Mouse (Mus musculus) Patski (cell line): ENCODE measurements at regions not wholly inside any gene's neighbourhood (a gene's known extent, or its start where the extent isn't known, plus 50 kb on each side); places are given as distances from the start of the nearest gene placed in this dataset.
A peak's percentile ranks its signal among the peaks of the same experiment; 100 is the strongest.

Experiments used
- ATAC-seq: fragments of 100-300 bp; one replicate; pipeline ENCODE4 v1.8.0; 2021
- CTCF ChIA-PET: fragments of 350-600 bp; sonication (Branson Sonifier 250); formaldehyde crosslinking; loops from one replicate; lab custom pipeline; 2022; ENCODE audit warnings: inconsistent platforms; lab: Charles Lee
- POLR2A ChIA-PET: fragments of 350-600 bp; sonication (Branson Sonifier 250); formaldehyde crosslinking; loops from one replicate; lab custom pipeline; 2022; ENCODE audit warnings: antibody characterized with exemption, inconsistent platforms; lab: Charles Lee
- DNase-seq: peaks from one replicate; pipeline ENCODE4 v3.0.0-alpha.2; 2011; ENCODE audit warnings: low read depth, low spot score
- H3K27me3 ChIP-seq: fragments of 371-371 bp; one replicate; pipeline ENCODE4 v1.5.1; 2021
- CTCF ChIP-seq: fragments of 100-300 bp; IDR thresholded peaks from one replicate; pipeline ENCODE4 v1.5.1; 2021
- in situ Hi-C: fragments of 300-500 bp; cut with MboI; formaldehyde crosslinking; loops from 3 replicates; pipeline ENCODE4 v1.11.1; 2018; ENCODE audit warnings: low pct_unique_long_range_greater_than_20kb, mixed read lengths

- CTCF ChIA-PET: no interaction called here
- in situ Hi-C loops: no loop called here
- TF ChIP-seq CTCF: no peak
- no peak for DNase-seq
- POLR2A ChIA-PET: no interaction called here
- H3K27me3 ChIP-seq: no peaks in the 10 kb centered on the region
- ATAC-seq: no peak
Measured at GRCm38 (mm10) chr17:58643793-58644192, 347.4 kb downstream of the Pdzph1 start.

- DNase-seq (no peak), ATAC-seq (peak; percentile 26)
- CTCF ChIA-PET: no interaction called here
- TF ChIP-seq CTCF: no peak
- H3K27me3 ChIP-seq: no peaks in the 10 kb centered on the region
- POLR2A ChIA-PET: no interaction called here
- in situ Hi-C loops: no loop called here
Measured at GRCm38 (mm10) chr17:58642273-58642672, 348.9 kb downstream of the Pdzph1 start.

GRCm38 (mm10) chr17:58598911-58599310, 392.3 kb downstream of the Pdzph1 start:
- POLR2A ChIA-PET: no interaction called here
- in situ Hi-C loops: no loop called here

GRCm38 (mm10) chr17:58596661-58597060, 394.5 kb downstream of the Pdzph1 start:
- in situ Hi-C loops: no loop called here
- ChIA-PET CTCF (no interaction called here), POLR2A (no interaction called here)
- ATAC-seq (no peak), DNase-seq (no peak)
- no peak for TF ChIP-seq CTCF
- no peaks in the 10 kb centered on the region for H3K27me3 ChIP-seq

More at GRCm38 (mm10) chr17:58598911-58599310, 392.3 kb downstream of the Pdzph1 start:
- ATAC-seq: no peak
- DNase-seq: no peak
- TF ChIP-seq CTCF: no peak
- CTCF ChIA-PET: no interaction called here
- no peaks in the 10 kb centered on the region for H3K27me3 ChIP-seq

GRCm38 (mm10) chr17:58587946-58588345, 403.2 kb downstream of the Pdzph1 start:
- in situ Hi-C loops: loop anchor here (5.0 kb wide), 1 partner anchor 234 kb away; no protein-coding TSS in a partner anchor
- POLR2A ChIA-PET: no interaction called here
- DNase-seq (no peak), ATAC-seq (no peak)
- peak; percentile 64 for TF ChIP-seq CTCF
- CTCF ChIA-PET: interaction anchor here (0.8 to 1.5 kb wide), 6 partner anchors 16 to 312 kb away, joined by 3 to 5 read pairs (median 3); no protein-coding TSS in a partner anchor
- H3K27me3 ChIP-seq: no peaks in the 10 kb centered on the region

GRCm38 (mm10) chr17:58572885-58573284, 418.3 kb downstream of the Pdzph1 start:
- in situ Hi-C loops: no loop called here
- ChIA-PET CTCF (no interaction called here), POLR2A (no interaction called here)
- TF ChIP-seq CTCF: no peak
- no peak for DNase-seq
- no peaks in the 10 kb centered on the region for H3K27me3 ChIP-seq
- ATAC-seq: no peak
